Mouse (Mus musculus): ENCODE data around the gene Nup153.

DNA sequence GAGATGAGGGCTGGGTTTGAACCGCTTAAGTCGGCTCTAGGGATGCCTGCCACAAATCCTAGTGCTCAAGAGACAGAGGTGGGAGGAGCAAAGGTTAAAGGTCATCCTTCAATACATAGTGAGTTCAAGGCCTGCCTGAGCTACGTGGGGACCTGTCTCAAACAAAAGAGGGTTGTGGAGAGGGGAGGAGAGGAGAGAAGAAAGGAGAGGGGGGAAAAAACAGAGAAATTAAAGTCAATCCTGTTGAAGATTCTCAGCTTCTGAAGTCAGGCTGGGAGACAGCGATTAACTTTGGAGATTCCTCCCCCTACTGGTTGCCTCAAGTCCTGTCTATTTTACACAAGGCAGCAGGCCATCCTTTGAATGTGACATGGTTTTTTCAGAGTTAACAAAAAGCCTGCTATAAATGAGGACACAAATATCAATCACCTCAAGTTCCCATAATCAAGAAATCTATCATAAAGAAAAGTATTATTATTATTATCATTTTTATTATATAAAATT lies 64.2 kb downstream of the Nup153 start:
- TF ChIP-seq POLR2A (IDR thresholded peaks at IDR 0.05; ENCODE audit: insufficient read depth, low read depth, low read length), result no peak
- no peak for TF ChIP-seq CTCF (IDR thresholded peaks at IDR 0.05; ENCODE audit: insufficient read depth, low read depth, low read length)
